Mouse (Mus musculus): ENCODE measurements around the gene Zfp536.

DNA sequence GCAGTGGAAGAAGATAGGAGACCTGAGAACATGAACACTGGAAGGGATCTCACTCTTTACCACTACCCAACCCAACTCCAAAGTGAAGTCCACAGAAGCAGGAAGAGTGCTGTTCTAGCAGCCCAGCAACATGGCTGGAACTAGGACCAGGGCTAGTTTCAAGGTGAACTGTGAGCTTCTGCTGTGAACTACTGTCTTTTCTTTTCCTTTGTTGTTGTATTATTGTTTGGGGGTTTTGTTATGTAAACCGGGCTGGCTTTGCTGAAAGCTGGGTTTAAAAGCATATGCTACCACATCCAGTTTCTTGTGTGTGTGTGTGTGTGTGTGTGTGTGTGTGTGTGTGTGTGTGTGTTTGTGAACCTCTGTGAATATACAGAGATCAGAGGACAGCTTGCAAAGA lies 216.6 kb downstream of the Zfp536 start:
- TF ChIP-seq BHLHE40 (IDR thresholded peaks at IDR 0.05; ENCODE audit: low read depth, low read length): no peak
- no peak for TF ChIP-seq ETS1 (conservative IDR thresholded peaks at IDR 0.05; ENCODE audit: low read depth, low read length)
- no peak for TF ChIP-seq CTCF (conservative IDR thresholded peaks at IDR 0.05 in 1 of 2, IDR thresholded peaks at IDR 0.05 in 1 of 2; ENCODE audit: low read depth in 2 of 2, low read length in 2 of 2)
- no peak for TF ChIP-seq POLR2A (IDR thresholded peaks at IDR 0.05; ENCODE audit: low read depth, low read length)
- no peak for TF ChIP-seq ZNF384 (IDR thresholded peaks at IDR 0.05; ENCODE audit: low read depth, low read length)

Measured in CH12.LX (cell line).